Mouse (Mus musculus) ES-Bruce4 (cell line): Measurements from ENCODE around the gene Lelp1.

Experiments
- CTCF ChIP-seq: IDR thresholded peaks from one replicate; pipeline ENCODE4 v1.8.1; 2011; ENCODE audit warnings: low read depth, low read length
- EP300 ChIP-seq: IDR thresholded peaks from 2 replicates; pipeline ENCODE4 v1.6.1; 2011; ENCODE audit warnings: low read depth, low read length; ENCODE audit not compliant: insufficient read depth
- POLR2A ChIP-seq: IDR thresholded peaks from one replicate; pipeline ENCODE4 v1.8.1; 2011; ENCODE audit warnings: low read length; ENCODE audit not compliant: insufficient read depth

GRCm38 (mm10) chr3:92110790-92111189 lies 31.8 kb downstream of the Lelp1 start:
- no peak for TF ChIP-seq CTCF
- no peak for TF ChIP-seq EP300
- no peak for TF ChIP-seq POLR2A
